Mouse (Mus musculus): Measurements from ENCODE around the gene Fndc10.
A peak's percentile ranks its signal among the peaks of the same experiment; 100 is the strongest.
"Not testable (repeated sequence)": the region's sequence is repeated elsewhere in the genome, so short reads cannot be mapped to it uniquely, and the experiment has no call there.

Fndc10 gene

DNA sequence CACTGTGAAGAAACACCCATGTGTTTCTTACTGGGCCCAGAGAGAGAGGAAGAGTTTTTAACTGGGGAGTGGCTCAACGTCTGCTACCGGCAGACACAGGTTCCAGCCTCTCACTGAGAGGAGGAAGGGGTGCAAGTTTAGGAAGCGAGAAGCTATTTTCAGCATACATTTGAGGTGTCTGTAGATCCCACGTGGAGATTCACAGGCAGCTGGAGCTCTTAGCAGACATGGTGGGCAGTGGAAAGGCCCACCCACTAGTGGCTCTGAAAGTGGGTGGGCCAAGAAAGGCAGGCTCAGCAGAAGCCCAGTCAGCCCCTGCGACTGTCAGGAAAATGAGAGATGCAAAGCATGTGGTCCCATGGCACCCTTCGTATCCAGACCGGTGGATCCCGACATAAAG lies 44.1 kb downstream of the Fndc10 start:
- no peak for DNase-seq

DNA sequence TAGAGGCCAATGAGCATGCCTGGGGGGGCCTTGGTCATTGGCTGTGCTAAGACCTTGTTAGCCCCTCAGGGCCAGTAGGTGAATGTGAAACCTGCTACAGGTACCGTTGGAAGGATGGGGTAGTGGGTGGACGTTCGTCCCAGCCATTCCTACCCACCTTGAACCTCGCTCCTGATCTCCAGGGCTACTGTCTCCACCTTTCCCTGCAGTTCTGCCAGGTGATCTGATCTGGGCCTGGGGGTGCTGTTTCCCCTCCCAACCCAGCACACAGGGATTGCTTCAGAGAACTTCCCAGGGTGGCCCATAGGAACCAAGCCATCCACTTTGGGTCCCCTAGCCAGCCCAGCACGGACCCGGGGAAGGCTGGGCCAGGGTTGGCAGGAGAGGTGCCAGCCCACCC lies 45.0 kb downstream of the Fndc10 start:
- DNase-seq: no peak

DNA sequence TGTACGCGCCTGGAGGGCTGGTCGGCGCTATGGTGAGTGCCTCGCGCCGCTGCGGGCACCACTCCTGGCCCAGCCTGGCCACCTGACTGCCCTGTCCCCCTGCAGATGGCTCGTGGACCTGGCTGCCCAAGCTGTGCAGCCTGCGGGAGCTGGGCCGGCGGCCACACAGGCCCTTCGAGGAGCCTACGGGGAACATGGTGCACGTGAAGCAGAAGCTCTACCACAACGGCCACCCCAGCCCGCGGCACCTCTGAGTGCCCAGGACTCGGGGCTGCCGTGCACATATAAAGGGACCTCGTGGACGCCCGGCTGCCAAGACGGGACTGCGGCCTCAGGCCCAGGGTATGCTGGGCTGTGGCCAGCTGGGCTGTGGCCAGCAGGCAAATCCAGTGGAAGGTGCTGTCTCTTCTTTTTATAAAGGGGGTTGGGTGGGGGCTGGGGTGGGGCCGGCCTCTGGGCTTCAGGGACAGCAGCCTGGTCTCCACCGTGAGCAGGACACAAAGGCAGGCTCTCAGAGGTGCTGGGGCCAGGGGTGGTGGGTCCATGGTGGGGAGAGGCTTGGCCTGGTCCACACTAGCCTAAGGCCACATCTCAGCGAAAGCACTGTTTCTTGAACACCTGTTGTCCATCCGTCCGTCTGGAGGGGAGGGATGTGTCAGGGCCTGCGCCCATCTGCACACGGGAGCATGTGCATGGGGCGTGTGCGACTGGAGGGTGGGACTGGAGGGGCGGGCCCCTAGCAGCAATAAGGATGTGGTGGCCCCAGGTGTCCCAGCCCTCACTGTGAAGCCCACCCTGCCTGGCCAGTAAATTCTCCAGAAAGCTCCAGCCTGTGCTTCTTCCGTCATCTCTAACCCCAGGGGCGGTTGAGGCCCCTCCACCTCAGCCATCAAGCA lies 45.8 kb downstream of the Fndc10 start:
- peak; percentile 77 for DNase-seq

GRCm38 (mm10) chr4:155740681-155741080 lies 46.5 kb downstream of the Fndc10 start:
- not testable (repeated sequence) for DNase-seq

- no peak for DNase-seq
Observed at GRCm38 (mm10) chr4:155742684-155743083, 48.5 kb downstream of the Fndc10 start.

DNA sequence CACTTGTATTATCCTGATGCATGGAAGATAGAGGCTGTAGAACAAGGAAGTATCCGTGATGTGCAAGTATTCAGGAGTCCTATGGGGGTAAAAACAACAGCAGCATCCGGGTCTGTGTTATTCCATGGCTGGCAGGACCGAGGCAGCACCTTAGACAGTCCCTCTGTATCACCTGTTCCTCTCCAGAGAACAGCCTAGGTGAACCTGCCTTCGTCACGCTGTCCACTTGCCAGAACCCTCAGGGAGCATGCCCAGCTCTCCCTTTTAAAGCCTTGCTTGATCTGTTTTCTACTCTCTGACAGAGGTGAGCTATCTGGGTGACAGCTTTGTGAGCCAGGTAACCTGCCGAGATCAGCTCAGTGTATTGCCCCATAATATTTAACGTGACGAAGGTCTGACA lies 50.3 kb downstream of the Fndc10 start:
- peak; percentile 49 for DNase-seq

GRCm38 (mm10) chr4:155745136-155745535 lies 51.0 kb downstream of the Fndc10 start:
- no peak for DNase-seq

Data from cerebellum, adult 11 months (tissue).